ENCODE assay signal across 26 mouse cellular contexts in the genomic region with DNA sequence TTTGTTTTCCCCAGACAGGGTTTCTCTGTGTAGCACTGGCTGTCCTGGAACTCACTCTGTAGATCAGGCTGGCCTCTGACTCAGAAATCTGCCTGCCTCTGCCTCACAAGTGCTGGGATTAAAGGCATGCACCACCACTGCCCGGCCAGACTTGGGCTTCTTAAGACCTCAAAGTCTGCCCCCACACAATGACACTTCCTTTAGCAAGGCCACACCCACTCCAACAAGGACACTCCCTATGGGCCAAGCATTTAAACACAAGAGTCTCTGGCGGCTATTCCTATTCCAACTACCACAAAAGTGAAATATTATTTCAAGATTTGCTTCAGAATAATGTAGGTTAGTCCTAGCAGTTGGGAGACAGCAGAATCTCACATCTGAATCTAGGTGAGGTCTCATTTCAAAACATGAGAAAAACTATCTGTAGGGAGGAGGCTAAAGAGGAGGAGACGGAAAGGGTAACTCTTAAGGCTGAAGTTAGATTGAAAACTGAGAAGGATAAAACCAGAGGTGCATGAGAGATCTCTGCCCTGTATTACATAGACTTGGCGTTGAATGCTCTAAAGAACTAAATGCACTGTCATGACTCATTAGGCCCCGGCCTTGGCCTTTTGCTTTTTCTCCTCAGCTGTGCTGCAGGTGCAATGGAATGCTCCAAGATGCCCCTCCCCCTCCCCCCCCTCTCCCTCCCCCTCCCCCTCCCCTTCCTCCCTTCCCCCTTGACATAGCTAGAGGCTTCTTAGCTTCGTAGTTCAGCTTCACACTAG. TPM values are rescaled to one million over a fixed set of nuclear protein-coding genes. Genes with fewer than 3 reads are reported as not detected.
DNase-seq lines count a peak whose midpoint lies in the region; ATAC-seq and TF ChIP-seq lines count a peak whose summit lies in the region.
"Had no signal": no experiment of that assay in that cellular context is flagged by ENCODE, and none has a peak within 500 bp of the region (broad histone marks: within the 10 kb centered on the region; RNA-seq: fewer than 3 reads in every experiment).

No protein-coding gene starts in this region.

- no peaks in the 10 kb centered on the region for H3K36me3 ChIP-seq in ES-Bruce4 (ENCODE audit: control insufficient read depth, insufficient read depth, low read length, poor library complexity, severe bottlenecking)
- no peaks in the 10 kb centered on the region for H3K36me3 ChIP-seq in embryonic facial prominence, embryonic 10.5 days (replicated peaks)
- H3K36me3 ChIP-seq in hindbrain, embryonic 12.5 days: no peaks in the 10 kb centered on the region
- H3K36me3 ChIP-seq: embryonic facial prominence, embryonic 13.5 days; forebrain, embryonic 12.5 days; heart, embryonic 10.5 days; kidney, embryonic 15.5 days; liver, embryonic 15.5 days; lung, embryonic 15.5 days; stomach, embryonic 15.5 days had no signal

- no peaks in the 10 kb centered on the region for H3K27me3 ChIP-seq in ES-Bruce4 (ENCODE audit: control insufficient read depth, insufficient read depth, low read length, poor library complexity, severe bottlenecking)
- no peaks in the 10 kb centered on the region for H3K27me3 ChIP-seq in embryonic facial prominence, embryonic 10.5 days (replicated peaks; ENCODE audit: low read depth, poor library complexity, severe bottlenecking)
- H3K27me3 ChIP-seq in hindbrain, embryonic 12.5 days: no peaks in the 10 kb centered on the region
- H3K27me3 ChIP-seq: embryonic facial prominence, embryonic 13.5 days; forebrain, embryonic 12.5 days; liver, embryonic 15.5 days; lung, embryonic 15.5 days; stomach, embryonic 15.5 days had no signal

- TF ChIP-seq POLR2A in ES-Bruce4 (IDR thresholded peaks at IDR 0.05; ENCODE audit: insufficient read depth, low read length): no peak

- 78% methylated on average over 6 of the region's 6 CpGs for WGBS in embryonic facial prominence, embryonic 10.5 days
- WGBS in hindbrain, embryonic 12.5 days: 70% methylated on average over 6 of the region's 6 CpGs

- ATAC-seq in hindbrain, embryonic 12.5 days (ENCODE audit: low FRiP score): no peak
- ATAC-seq: CD4-positive, CD25-positive, alpha-beta regulatory T cell, adult 4 months; hindbrain, postnatal 0 days; intestine, postnatal 0 days had no signal

- no peak for TF ChIP-seq CTCF in ES-Bruce4 (IDR thresholded peaks at IDR 0.05; ENCODE audit: low read depth, low read length)

- peak overlapping the region; percentile 36; the same call in 1 of the 2 replicates for H3K27ac ChIP-seq in ES-Bruce4 (ENCODE audit: insufficient read depth, low read length)
- no peak overlapping the region for H3K27ac ChIP-seq in embryonic facial prominence, embryonic 10.5 days (replicated peaks)
- no peak overlapping the region for H3K27ac ChIP-seq in hindbrain, embryonic 12.5 days
- H3K27ac ChIP-seq: embryonic facial prominence, embryonic 13.5 days; forebrain, embryonic 12.5 days; heart, embryonic 10.5 days; hindbrain, postnatal 0 days; kidney, embryonic 15.5 days; liver, embryonic 15.5 days; lung, embryonic 15.5 days; stomach, embryonic 15.5 days had no signal

- DNase-seq in adrenal gland, adult (ENCODE audit: inconsistent age in 2 of 2, low spot score in 1 of 2): peak; percentile 67 to 74
- DNase-seq in adrenal gland, postnatal 4 days (ENCODE audit: low spot score in 2 of 2): no peak
- DNase-seq in ZHBTc4 (ENCODE audit: low read depth, low spot score): peak; percentile 75
- peak; percentile 67 to 70 for DNase-seq in adrenal gland, postnatal 36 days
- DNase-seq in embryonic facial prominence, embryonic 10.5 days (ENCODE audit: low spot score): no peak
- no peak for DNase-seq in right cerebral cortex, postnatal 25 days
- DNase-seq: cerebellum, adult 18-20 months; cerebellum, postnatal 14 days; layer of hippocampus, adult 9-11 months; midbrain, embryonic 14.5 days; right cerebral cortex, postnatal 4 days; thymus, postnatal 25 days had no signal

- no peak for TF ChIP-seq EP300 in ES-Bruce4 (IDR thresholded peaks at IDR 0.05; ENCODE audit: insufficient read depth, low read depth, low read length)

- no peak overlapping the region for H3K9ac ChIP-seq in ES-Bruce4 (ENCODE audit: low read depth, poor library complexity, severe bottlenecking)
- H3K9ac ChIP-seq in hindbrain, embryonic 12.5 days: no peak overlapping the region
- H3K9ac ChIP-seq: embryonic facial prominence, embryonic 13.5 days; forebrain, embryonic 12.5 days; kidney, embryonic 15.5 days; liver, embryonic 15.5 days; lung, embryonic 15.5 days; stomach, embryonic 15.5 days had no signal

- H3K4me3 ChIP-seq in ES-Bruce4 (ENCODE audit: low read depth, low read length): no peak overlapping the region
- no peak overlapping the region for H3K4me3 ChIP-seq in embryonic facial prominence, embryonic 10.5 days
- no peak overlapping the region for H3K4me3 ChIP-seq in hindbrain, embryonic 12.5 days
- H3K4me3 ChIP-seq: embryonic facial prominence, embryonic 13.5 days; erythroblast, embryonic 14.5 days; forebrain, embryonic 12.5 days; heart, embryonic 10.5 days; kidney, embryonic 15.5 days; liver, embryonic 15.5 days; lung, embryonic 15.5 days; stomach, embryonic 15.5 days had no signal

- no peaks in the 10 kb centered on the region for H3K9me3 ChIP-seq in ES-Bruce4 (replicated peaks; ENCODE audit: control insufficient read depth, insufficient read depth, low read length, poor library complexity, severe bottlenecking)
- H3K9me3 ChIP-seq in embryonic facial prominence, embryonic 10.5 days: no peaks in the 10 kb centered on the region
- H3K9me3 ChIP-seq in hindbrain, embryonic 12.5 days (replicated peaks): no peaks in the 10 kb centered on the region
- H3K9me3 ChIP-seq: embryonic facial prominence, embryonic 13.5 days; forebrain, embryonic 12.5 days; heart, embryonic 10.5 days; kidney, embryonic 15.5 days; liver, embryonic 15.5 days; lung, embryonic 15.5 days; stomach, embryonic 15.5 days had no signal

- no peak overlapping the region for H3K4me2 ChIP-seq in hindbrain, embryonic 12.5 days (replicated peaks)
- H3K4me2 ChIP-seq: embryonic facial prominence, embryonic 13.5 days; forebrain, embryonic 12.5 days; kidney, embryonic 15.5 days; liver, embryonic 15.5 days; lung, embryonic 15.5 days; stomach, embryonic 15.5 days had no signal

- peaks cover 4% of the 10 kb centered on the region for H3K4me1 ChIP-seq in ES-Bruce4 (ENCODE audit: control insufficient read depth, insufficient read depth, low read length)
- no peaks in the 10 kb centered on the region for H3K4me1 ChIP-seq in embryonic facial prominence, embryonic 10.5 days
- no peaks in the 10 kb centered on the region for H3K4me1 ChIP-seq in hindbrain, embryonic 12.5 days
- H3K4me1 ChIP-seq: embryonic facial prominence, embryonic 13.5 days; forebrain, embryonic 12.5 days; heart, embryonic 10.5 days; kidney, embryonic 15.5 days; liver, embryonic 15.5 days; lung, embryonic 15.5 days; stomach, embryonic 15.5 days had no signal

RNA-seq across cellular contexts. Expression of gene Cct6b, which starts 11.6 kb away (rescaled TPM):
- total RNA-seq in adrenal gland, postnatal 4 days (2021): 1 to 10 TPM in 1 of 2 experiments, under 1 TPM in 1; 0.53 to 1.0 TPM
- polyA plus RNA-seq in ES-Bruce4 (2011; ENCODE audit: insufficient read depth, insufficient read length, low read depth, missing spikeins): 1.1 and 1.6 TPM in 2 replicates
- total RNA-seq in adrenal gland, postnatal 36 days (2021): under 1 TPM; 0.63 to 0.99 TPM
- 0.19 and 0.47 TPM in 2 replicates for polyA plus RNA-seq in embryonic facial prominence, embryonic 10.5 days (2016; fragmentation: Nextera tagmentation; extraction: Ambion mirVana)
- 0.19 and 0.57 TPM in 2 replicates for polyA plus RNA-seq in hindbrain, embryonic 12.5 days (2016; fragmentation: Nextera tagmentation; extraction: Ambion mirVana)
- total RNA-seq: hematopoietic stem cell, adult 5-6 weeks had no signal

RNA-seq across cellular contexts. Expression of gene Zfp830, which starts 11.6 kb away (rescaled TPM):
- 10 to 100 TPM; 22.2 to 22.6 TPM for total RNA-seq in adrenal gland, postnatal 4 days (2021)
- 24.8 and 25.6 TPM in 2 replicates for polyA plus RNA-seq in ES-Bruce4 (2011; ENCODE audit: insufficient read depth, insufficient read length, low read depth, missing spikeins)
- 10 to 100 TPM; 21.3 to 23.0 TPM for total RNA-seq in adrenal gland, postnatal 36 days (2021)
- 38.8 and 39.5 TPM in 2 replicates for polyA plus RNA-seq in embryonic facial prominence, embryonic 10.5 days (2016; fragmentation: Nextera tagmentation; extraction: Ambion mirVana)
- polyA plus RNA-seq in hindbrain, embryonic 12.5 days (2016; fragmentation: Nextera tagmentation; extraction: Ambion mirVana): 35.0 and 36.5 TPM in 2 replicates

RNA-seq across cellular contexts. Expression of gene Lig3, which starts 28.4 kb away (rescaled TPM):
- total RNA-seq in adrenal gland, postnatal 4 days (2021): 10 to 100 TPM; 31.5 to 34.9 TPM
- 56.3 and 64.7 TPM in 2 replicates for polyA plus RNA-seq in ES-Bruce4 (2011; ENCODE audit: insufficient read depth, insufficient read length, low read depth, missing spikeins)
- 10 to 100 TPM; 25.6 to 27.1 TPM for total RNA-seq in adrenal gland, postnatal 36 days (2021)
- polyA plus RNA-seq in embryonic facial prominence, embryonic 10.5 days (2016; fragmentation: Nextera tagmentation; extraction: Ambion mirVana): 43.8 and 48.7 TPM in 2 replicates
- polyA plus RNA-seq in hindbrain, embryonic 12.5 days (2016; fragmentation: Nextera tagmentation; extraction: Ambion mirVana): 49.9 and 50.1 TPM in 2 replicates

Comparison
In these comparisons a context has a peak if more than half of its experiments do, and no peak if none do; other contexts are left out.
1. DNase-seq: peak in adrenal gland, adult (2 of 2), ZHBTc4 (single experiment) and adrenal gland, postnatal 36 days (2 of 2); none in adrenal gland, postnatal 4 days (0 of 2), embryonic facial prominence, embryonic 10.5 days (single experiment) and right cerebral cortex, postnatal 25 days (single experiment).